Mouse (Mus musculus) kidney, postnatal 10 days (tissue): ENCODE data around the gene Cbx3.

Source experiments
- DNase-seq: peaks from one replicate; pipeline ENCODE4 v3.0.0; 2021; ENCODE audit warnings: mixed read lengths

Gene Cbx3

GRCm38 (mm10) chr6:51529457-51529856 lies 59.3 kb downstream of the Cbx3 start:
- DNase-seq: no peak
